ENCODE assay signal across 7 mouse cellular contexts in genomic region chr5:143311886-143312285, GRCm38 (mm10). TPM values are rescaled to one million over a fixed set of nuclear protein-coding genes. Genes with fewer than 3 reads are reported as not detected.
A peak's percentile ranks its signal among the peaks of the same experiment; 100 is the strongest.
DNase-seq lines count a peak whose midpoint lies in the region; ATAC-seq and TF ChIP-seq lines count a peak whose summit lies in the region.

No protein-coding gene starts in this region.

- H3K4me2 ChIP-seq in lung, postnatal 0 days (replicated peaks; ENCODE audit: low read depth, low read length), result no peak overlapping the region

- TF ChIP-seq EP300 in lung, postnatal 0 days (IDR thresholded peaks at IDR 0.05), result no peak

- H3K36me3 ChIP-seq in lung, postnatal 0 days (ENCODE audit: insufficient read depth, low read length), result peaks cover 19% of the 10 kb centered on the region; the same call in 1 of the 2 replicates

- H3K27me3 ChIP-seq in lung, postnatal 0 days (replicated peaks; ENCODE audit: insufficient read depth, low read length), result no peaks in the 10 kb centered on the region

- 48% methylated on average over 8 of the region's 8 CpGs for WGBS in large intestine, adult 2 months
- 57% methylated on average over 8 of the region's 8 CpGs for WGBS in lung, postnatal 0 days

- no peak overlapping the region for H3K4me3 ChIP-seq in lung, postnatal 0 days (ENCODE audit: low read depth, low read length)

- H3K9ac ChIP-seq in lung, postnatal 0 days (replicated peaks; ENCODE audit: low read depth), result no peak overlapping the region

- H3K4me1 ChIP-seq in lung, postnatal 0 days (ENCODE audit: insufficient read depth, low read depth, low read length), result no peaks in the 10 kb centered on the region; the same call in 1 of the 2 replicates

- TF ChIP-seq CTCF in lung, postnatal 0 days (IDR thresholded peaks at IDR 0.05), result peak; percentile 84

- no peak overlapping the region for H3K27ac ChIP-seq in lung, postnatal 0 days (ENCODE audit: low read length)

- no peaks in the 10 kb centered on the region for H3K9me3 ChIP-seq in lung, postnatal 0 days (ENCODE audit: low read length)

- DNase-seq in CD4-positive helper T cell, adult 2 months (ENCODE audit: low read depth, low spot score), result peak; percentile 84
- DNase-seq in ES-CJ7 (ENCODE audit: low read depth, low spot score), result peak; percentile 94
- DNase-seq in cerebellum, adult 11-12 months, result peak; percentile 82
- DNase-seq in frontal cortex, postnatal 25 days (ENCODE audit: low spot score in 2 of 2), result peak; percentile 61 to 70
- peak; percentile 47 for DNase-seq in large intestine, adult 2 months (ENCODE audit: low read depth, low spot score)
- DNase-seq in lung, postnatal 0 days (ENCODE audit: low spot score), result peak; percentile 64
- peak; percentile 60 to 64 for DNase-seq in right cerebral cortex, postnatal 36 days (ENCODE audit: low spot score in 2 of 2)

- ATAC-seq in lung, postnatal 0 days, result no peak

RNA-seq across cellular contexts. Expression of gene E130309D02Rik, which starts 3.3 kb away (rescaled TPM):
- 17.7 and 18.3 TPM in 2 replicates for polyA plus RNA-seq in large intestine, adult 2 months (2012; rRNA removed)
- 18.2 and 19.5 TPM in 2 replicates for polyA plus RNA-seq in lung, postnatal 0 days (2015; fragmentation: Nextera tagmentation; extraction: Ambion mirVana)

RNA-seq across cellular contexts. Expression of gene Zdhhc4, which starts 17.2 kb away (rescaled TPM):
- 53.3 and 63.0 TPM in 2 replicates for polyA plus RNA-seq in large intestine, adult 2 months (2012; rRNA removed)
- 72.1 and 87.5 TPM in 2 replicates for polyA plus RNA-seq in lung, postnatal 0 days (2015; fragmentation: Nextera tagmentation; extraction: Ambion mirVana)

RNA-seq across cellular contexts. Expression of gene Zfp853, which starts 18.5 kb away (rescaled TPM):
- 0.07 and 0.08 TPM in 2 replicates for polyA plus RNA-seq in large intestine, adult 2 months (2012; rRNA removed)
- polyA plus RNA-seq in lung, postnatal 0 days (2015; fragmentation: Nextera tagmentation; extraction: Ambion mirVana), result 0.08 TPM in 1 of 2 replicates, not detected in the other

RNA-seq across cellular contexts. Expression of gene Zfp316, which starts 42.1 kb away (rescaled TPM):
- polyA plus RNA-seq in large intestine, adult 2 months (2012; rRNA removed), result 1.3 and 1.9 TPM in 2 replicates
- polyA plus RNA-seq in lung, postnatal 0 days (2015; fragmentation: Nextera tagmentation; extraction: Ambion mirVana), result 1.4 and 1.6 TPM in 2 replicates

RNA-seq across cellular contexts. Expression of gene Grid2ip, which starts 45.3 kb away (rescaled TPM):
- 0.16 and 0.22 TPM in 2 replicates for polyA plus RNA-seq in large intestine, adult 2 months (2012; rRNA removed)
- not detected in 2 replicates for polyA plus RNA-seq in lung, postnatal 0 days (2015; fragmentation: Nextera tagmentation; extraction: Ambion mirVana)
